Mouse (Mus musculus) hindbrain, embryonic 11.5 days (tissue): ENCODE measurements around the gene Etl4. TPM values are rescaled to one million over a fixed set of nuclear protein-coding genes. Genes with fewer than 3 reads are reported as not detected.

Experiments used
- ATAC-seq: fragments of 200-750 bp; cut with Nextera tagmentation; 2 replicates; pipeline ENCODE4 v1.8.0; 2017; ENCODE audit warnings: mild to moderate bottlenecking, moderate TSS enrichment, moderate library complexity; ENCODE audit not compliant: low FRiP score
- DNase-seq: peaks from one replicate; pipeline ENCODE4 v3.0.0-alpha.2; 2015; ENCODE audit warnings: low spot score
- H3K27ac ChIP-seq: fragments of 300-500 bp; sonication (generic); 2 replicates; pipeline ENCODE4 v1.5.1; 2014; ENCODE audit warnings: mild to moderate bottlenecking, low read depth, low read length
- H3K27me3 ChIP-seq: fragments of 300-500 bp; sonication (generic); 2 replicates; pipeline ENCODE4 v1.6.1; 2014; ENCODE audit warnings: mild to moderate bottlenecking, low read length, moderate library complexity, mixed read lengths; ENCODE audit not compliant: control insufficient read depth, insufficient read depth
- H3K36me3 ChIP-seq: fragments of 300-500 bp; sonication (generic); 2 replicates; pipeline ENCODE4 v1.6.1; 2014; ENCODE audit warnings: mild to moderate bottlenecking, low read length, moderate library complexity, mixed read lengths; ENCODE audit not compliant: control insufficient read depth, insufficient read depth
- H3K4me1 ChIP-seq: fragments of 300-500 bp; sonication (generic); replicated peaks from 2 replicates; pipeline ENCODE4 v1.6.1; 2014; ENCODE audit warnings: low read length, mixed read lengths; ENCODE audit not compliant: control insufficient read depth, insufficient read depth
- H3K4me2 ChIP-seq: fragments of 300-500 bp; sonication (generic); replicated peaks from 2 replicates; pipeline ENCODE4 v1.6.1; 2014; ENCODE audit warnings: mild to moderate bottlenecking, low read depth, low read length
- H3K4me3 ChIP-seq: fragments of 300-500 bp; sonication (generic); 2 replicates; pipeline ENCODE4 v1.5.1; 2014; ENCODE audit warnings: low read depth, low read length
- H3K9ac ChIP-seq: fragments of 300-500 bp; sonication (generic); 2 replicates; pipeline ENCODE4 v1.6.1; 2014; ENCODE audit warnings: low read depth, low read length
- H3K9me3 ChIP-seq: fragments of 300-500 bp; sonication (generic); 2 replicates; pipeline ENCODE4 v1.6.1; 2016; ENCODE audit warnings: low read length; ENCODE audit not compliant: control insufficient read depth
- WGBS: fragments of 180-500 bp; shearing (Covaris S2); extraction: QIAGEN DNeasy Blood & Tissue Kit; methylation state at CpG from one replicate; pipeline ENCODE4 v1.1.7; 2014; 5-methylcytosine and 5-hydroxymethylcytosine counted together
- polyA plus RNA-seq: library from polyadenylated mRNA; unstranded; fragments of >200 nt; fragmentation: Nextera tagmentation; extraction: Ambion mirVana; gene quantifications from 2 replicates; pipeline ENCODE4 v1.2.1, GENCODE M21; 2014

Etl4 gene
- polyA plus RNA-seq, 1 experiment from 2014 or later = 26.2 TPM

GRCm38 (mm10) chr2:20231371-20231770, 321.8 kb downstream of the Etl4 start:
- H3K4me2 ChIP-seq = no peak overlapping the region
- ATAC-seq (no peak), DNase-seq (no peak)
- H3K9me3 ChIP-seq = no peaks in the 10 kb centered on the region
- H3K27me3 ChIP-seq = no peaks in the 10 kb centered on the region
- H3K4me3 ChIP-seq = no peak overlapping the region
- no peaks in the 10 kb centered on the region for H3K4me1 ChIP-seq
- no peak overlapping the region for H3K9ac ChIP-seq
- 63% methylated on average over 4 of the region's 4 CpGs for WGBS
- no peak overlapping the region for H3K27ac ChIP-seq
- H3K36me3 ChIP-seq = no peaks in the 10 kb centered on the region

- Histone ChIP-seq H3K9me3 (no peaks in the 10 kb centered on the region), H3K9ac (no peak overlapping the region), H3K4me3 (no peak overlapping the region), H3K27me3 (no peaks in the 10 kb centered on the region), H3K36me3 (no peaks in the 10 kb centered on the region), H3K4me2 (no peak overlapping the region), H3K4me1 (no peaks in the 10 kb centered on the region), H3K27ac (no peak overlapping the region)
- no peak for ATAC-seq
- no peak for DNase-seq
- WGBS = 64% methylated on average over 4 of the region's 4 CpGs
These were observed 338.6 kb downstream of the Etl4 start for GRCm38 (mm10) chr2:20248043-20248664.

- H3K9ac ChIP-seq = no peak overlapping the region
- H3K27me3 ChIP-seq = no peaks in the 10 kb centered on the region
- no peak overlapping the region for H3K27ac ChIP-seq
- WGBS = 76% methylated on average over 4 of the region's 4 CpGs
- H3K4me3 ChIP-seq = no peak overlapping the region
- H3K4me2 ChIP-seq = no peak overlapping the region
- ATAC-seq (no peak), DNase-seq (no peak)
- H3K4me1 ChIP-seq = no peaks in the 10 kb centered on the region
- no peaks in the 10 kb centered on the region for H3K36me3 ChIP-seq
- no peaks in the 10 kb centered on the region for H3K9me3 ChIP-seq
These were observed 339.8 kb downstream of the Etl4 start for GRCm38 (mm10) chr2:20249403-20249802.

GRCm38 (mm10) chr2:20276124-20276523, 366.5 kb downstream of the Etl4 start:
- Histone ChIP-seq H3K4me1 (no peaks in the 10 kb centered on the region), H3K4me3 (no peak overlapping the region), H3K36me3 (no peaks in the 10 kb centered on the region), H3K4me2 (no peak overlapping the region), H3K27me3 (no peaks in the 10 kb centered on the region), H3K9ac (no peak overlapping the region), H3K9me3 (no peaks in the 10 kb centered on the region), H3K27ac (no peak overlapping the region)
- ATAC-seq (no peak), DNase-seq (peak; percentile 81)
- 48% methylated on average over 2 of the region's 2 CpGs for WGBS

- 77% methylated on average over 2 of the region's 2 CpGs for whole genome bisulfite sequencing
- no peaks in the 10 kb centered on the region for H3K27me3 ChIP-seq
- ATAC-seq (no peak), DNase-seq (no peak)
- H3K36me3 ChIP-seq = no peaks in the 10 kb centered on the region
- no peak overlapping the region for H3K4me3 ChIP-seq
- no peaks in the 10 kb centered on the region for H3K4me1 ChIP-seq
- no peak overlapping the region for H3K27ac ChIP-seq
- no peaks in the 10 kb centered on the region for H3K9me3 ChIP-seq
- H3K4me2 ChIP-seq = no peak overlapping the region
- no peak overlapping the region for H3K9ac ChIP-seq
These were observed 372.3 kb downstream of the Etl4 start for GRCm38 (mm10) chr2:20281903-20282302.

GRCm38 (mm10) chr2:20284425-20284824, 374.8 kb downstream of the Etl4 start:
- Histone ChIP-seq H3K27ac (no peak overlapping the region), H3K36me3 (no peaks in the 10 kb centered on the region), H3K27me3 (no peaks in the 10 kb centered on the region), H3K4me1 (no peaks in the 10 kb centered on the region), H3K4me2 (no peak overlapping the region), H3K4me3 (no peak overlapping the region), H3K9ac (no peak overlapping the region), H3K9me3 (no peaks in the 10 kb centered on the region)
- no peak for DNase-seq
- no peak for ATAC-seq
- 83% methylated on average over 2 of the region's 2 CpGs for WGBS

GRCm38 (mm10) chr2:20290982-20291740, 381.6 kb downstream of the Etl4 start:
- WGBS = 52% methylated on average over 4 of the region's 4 CpGs
- ATAC-seq (no peak), DNase-seq (no peak)
- H3K4me1 ChIP-seq = no peaks in the 10 kb centered on the region
- no peaks in the 10 kb centered on the region for H3K9me3 ChIP-seq
- H3K36me3 ChIP-seq = no peaks in the 10 kb centered on the region
- H3K4me2 ChIP-seq = no peak overlapping the region
- H3K27me3 ChIP-seq = no peaks in the 10 kb centered on the region
- no peak overlapping the region for H3K9ac ChIP-seq
- no peak overlapping the region for H3K4me3 ChIP-seq
- H3K27ac ChIP-seq = no peak overlapping the region

- no peak for DNase-seq
- H3K9me3 ChIP-seq = no peaks in the 10 kb centered on the region
- no peak overlapping the region for H3K27ac ChIP-seq
- no peak overlapping the region for H3K4me2 ChIP-seq
- H3K4me1 ChIP-seq = no peaks in the 10 kb centered on the region
- 42% methylated on average over 2 of the region's 2 CpGs for WGBS
- no peak overlapping the region for H3K9ac ChIP-seq
- ATAC-seq = no peak
- no peaks in the 10 kb centered on the region for H3K27me3 ChIP-seq
- no peaks in the 10 kb centered on the region for H3K36me3 ChIP-seq
- H3K4me3 ChIP-seq = no peak overlapping the region
These were observed 382.1 kb downstream of the Etl4 start for GRCm38 (mm10) chr2:20291741-20292110.

- no peak overlapping the region for H3K27ac ChIP-seq
- no peaks in the 10 kb centered on the region for H3K9me3 ChIP-seq
- H3K36me3 ChIP-seq = no peaks in the 10 kb centered on the region
- H3K4me3 ChIP-seq = no peak overlapping the region
- ATAC-seq = no peak
- H3K4me2 ChIP-seq = no peak overlapping the region
- no peak for DNase-seq
- H3K27me3 ChIP-seq = no peaks in the 10 kb centered on the region
- 78% methylated on average over 8 of the region's 8 CpGs for WGBS
- no peaks in the 10 kb centered on the region for H3K4me1 ChIP-seq
- no peak overlapping the region for H3K9ac ChIP-seq
These were observed 383.8 kb downstream of the Etl4 start for GRCm38 (mm10) chr2:20293336-20293735.
